Mouse (Mus musculus) megakaryocyte, embryonic 14.5 days (primary cell): ENCODE data around the gene Msantd2. TPM values are rescaled to one million over a fixed set of nuclear protein-coding genes. Genes with fewer than 3 reads are reported as not detected.

Experiments used
- H3K27me3 ChIP-seq: replicated peaks from 2 replicates; pipeline ENCODE3; 2012; ENCODE audit warnings: inconsistent platforms
- H3K36me3 ChIP-seq: replicated peaks from 2 replicates; pipeline ENCODE3; 2012; ENCODE audit warnings: low read length, inconsistent platforms, mixed read lengths
- H3K4me1 ChIP-seq: 2 replicates; pipeline ENCODE4 v1.6.1; 2012; ENCODE audit warnings: inconsistent platforms
- H3K4me3 ChIP-seq: replicated peaks from 2 replicates; pipeline ENCODE3; 2012; ENCODE audit warnings: moderate library complexity, mild to moderate bottlenecking, inconsistent platforms
- H3K9me3 ChIP-seq: 2 replicates; pipeline ENCODE4 v1.6.1; 2012; ENCODE audit warnings: inconsistent platforms
- FLI1 ChIP-seq: IDR thresholded peaks from 2 replicates; pipeline ENCODE4 v1.6.1; 2012; ENCODE audit warnings: low read length, inconsistent platforms, mixed read lengths
- GATA1 ChIP-seq: IDR thresholded peaks from 3 replicates; pipeline ENCODE4 v1.6.1; 2012; ENCODE audit warnings: mixed read lengths, low read length, inconsistent platforms, borderline replicate concordance
- polyA plus RNA-seq: library from polyadenylated mRNA; stranded (reverse); fragments of >175 nt; gene quantifications from 2 replicates; pipeline ENCODE4 v1.2.3, GENCODE M21; 2012; ENCODE audit warnings: low replicate concordance; ENCODE audit not compliant: insufficient read depth

Msantd2 gene
- polyA plus RNA-seq, result 1.5 and 3.5 TPM in 2 replicates

DNA sequence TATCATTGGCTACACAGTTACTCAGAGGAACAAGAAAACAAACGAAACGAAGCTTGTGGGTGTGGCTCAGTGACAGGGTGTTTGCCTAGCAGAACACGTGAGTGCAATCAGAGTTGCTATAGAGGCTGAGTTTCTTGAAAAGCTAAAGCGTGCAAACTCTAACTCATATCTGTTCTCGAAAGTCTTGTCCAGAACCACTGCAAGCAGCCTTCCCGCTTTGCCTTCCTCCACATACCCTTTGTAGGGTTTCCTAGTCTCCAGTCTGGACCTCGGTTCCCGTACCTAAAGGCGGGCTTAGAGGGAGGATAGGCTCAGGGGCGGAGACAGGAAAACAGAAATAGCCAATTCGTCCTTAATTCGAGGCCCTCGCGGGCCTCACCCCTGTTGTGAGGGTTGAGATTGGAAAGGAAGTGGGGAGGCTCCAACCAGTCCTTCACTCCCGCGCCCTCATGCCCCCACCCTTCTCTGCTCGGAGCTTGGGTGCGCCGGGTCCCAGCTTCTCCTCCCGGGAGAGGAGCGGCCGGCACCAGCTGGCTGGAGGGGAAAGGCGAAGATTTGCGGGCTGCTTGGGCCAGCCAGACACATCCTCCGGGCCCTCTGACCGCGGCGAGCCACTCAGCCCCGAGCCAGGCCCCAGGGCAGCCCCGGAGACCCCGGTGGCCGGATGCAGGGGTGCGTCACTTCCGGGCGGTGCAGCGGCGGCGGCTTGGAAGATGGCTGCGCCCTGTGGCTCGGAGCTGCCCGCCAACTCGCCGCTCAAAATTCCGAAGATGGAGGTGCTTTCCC lies at the start of gene Msantd2:
TSS of gene Msantd2 (plus strand) at position 709 of the 786 bp plus-strand sequence.
- no peaks in the 10 kb centered on the region for H3K27me3 ChIP-seq
- H3K36me3 ChIP-seq, result peaks cover 7% of the 10 kb centered on the region
- TF ChIP-seq FLI1, result peak; percentile 73; the same call in 1 of the 2 replicates
- TF ChIP-seq GATA1, result no peak
- H3K9me3 ChIP-seq, result 0 out of 2 replicates have a peak, but pooled peaks cover 1% of the 10 kb centered on the region
- peak within 1 kb of the TSS; percentile 96 for H3K4me3 ChIP-seq
- H3K4me1 ChIP-seq, result peaks cover 15% of the 10 kb centered on the region

DNA sequence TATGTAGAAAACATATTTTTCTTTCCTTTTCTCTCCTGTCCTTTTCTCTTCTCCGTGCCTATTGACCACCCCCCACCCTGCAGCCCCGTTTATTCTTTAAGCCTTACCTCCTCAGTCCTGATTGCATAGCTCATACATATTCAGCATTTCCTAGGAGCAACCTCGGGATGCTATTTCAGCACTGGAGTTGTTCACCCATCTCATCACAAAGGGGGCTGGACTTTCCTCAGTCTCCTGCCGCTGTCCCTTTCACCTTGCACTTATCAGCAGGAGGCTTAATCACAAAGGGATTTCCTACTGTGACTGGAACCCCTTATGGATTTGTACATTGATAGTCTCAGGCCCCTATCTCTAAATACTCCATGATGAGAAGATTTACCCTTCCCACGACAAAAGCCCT lies 36.7 kb upstream of the Msantd2 start:
- TF ChIP-seq GATA1, result no peak
- no peak for TF ChIP-seq FLI1
- peaks cover 45% of the 10 kb centered on the region for H3K27me3 ChIP-seq

DNA sequence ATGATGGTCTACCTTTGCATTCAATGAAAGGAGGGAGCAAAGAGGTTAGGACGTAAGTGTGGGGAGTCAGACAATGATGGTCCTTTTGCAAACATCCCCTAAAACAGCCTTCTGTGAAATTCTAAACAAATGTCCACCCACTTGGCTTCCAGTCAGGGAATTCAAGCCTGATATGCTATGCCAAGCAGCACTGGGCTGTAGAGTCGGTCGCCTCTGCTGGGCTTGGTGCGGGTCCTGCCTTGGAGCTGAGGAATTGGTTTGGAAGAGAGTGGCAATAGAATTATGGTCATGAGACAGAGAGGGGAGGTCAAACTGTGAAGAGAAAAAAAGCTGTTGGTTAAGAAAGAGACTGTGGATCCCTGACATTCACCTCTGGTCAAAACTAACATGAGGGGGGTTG lies 35.8 kb upstream of the Msantd2 start:
- Histone ChIP-seq H3K4me3 (no peak overlapping the region), H3K27me3 (peaks cover 50% of the 10 kb centered on the region), H3K4me1 (peaks cover 65% of the 10 kb centered on the region), H3K36me3 (peaks cover 26% of the 10 kb centered on the region), H3K9me3 (no peaks in the 10 kb centered on the region)
- no peak for TF ChIP-seq FLI1
- no peak for TF ChIP-seq GATA1

More for the DNA sequence above, 36.7 kb upstream of the Msantd2 start:
- H3K4me3 ChIP-seq, result no peak overlapping the region
- no peaks in the 10 kb centered on the region for H3K9me3 ChIP-seq
- H3K4me1 ChIP-seq, result peaks cover 60% of the 10 kb centered on the region
- peaks cover 28% of the 10 kb centered on the region for H3K36me3 ChIP-seq

DNA sequence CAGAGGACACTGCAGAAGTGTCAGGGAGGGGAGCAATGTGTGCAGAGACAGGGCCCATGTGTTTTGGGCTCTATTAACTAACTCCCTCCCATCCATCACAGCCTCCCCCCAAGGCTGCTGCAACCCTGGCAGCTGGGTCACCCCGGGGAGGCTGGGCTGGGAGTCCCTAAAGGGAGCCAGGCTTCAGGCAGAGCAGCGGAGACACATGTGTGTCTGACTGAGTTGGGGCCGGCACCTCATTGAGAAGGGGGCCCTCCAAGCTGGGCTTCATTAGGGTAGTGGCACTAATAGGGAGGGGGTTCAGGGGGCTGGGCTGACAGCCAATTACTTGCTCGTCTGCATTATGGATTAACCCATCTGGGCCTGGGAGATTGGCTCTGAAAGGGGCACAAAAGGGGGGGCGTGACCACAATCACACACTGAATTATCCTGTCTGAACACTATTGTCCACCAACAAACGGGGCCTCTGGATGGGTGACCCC lies 35.1 kb upstream of the Msantd2 start:
- H3K36me3 ChIP-seq, result peaks cover 23% of the 10 kb centered on the region
- no peak overlapping the region for H3K4me3 ChIP-seq
- no peaks in the 10 kb centered on the region for H3K9me3 ChIP-seq
- H3K4me1 ChIP-seq, result peaks cover 65% of the 10 kb centered on the region
- TF ChIP-seq FLI1 (no peak), GATA1 (no peak)
- peaks cover 56% of the 10 kb centered on the region for H3K27me3 ChIP-seq

DNA sequence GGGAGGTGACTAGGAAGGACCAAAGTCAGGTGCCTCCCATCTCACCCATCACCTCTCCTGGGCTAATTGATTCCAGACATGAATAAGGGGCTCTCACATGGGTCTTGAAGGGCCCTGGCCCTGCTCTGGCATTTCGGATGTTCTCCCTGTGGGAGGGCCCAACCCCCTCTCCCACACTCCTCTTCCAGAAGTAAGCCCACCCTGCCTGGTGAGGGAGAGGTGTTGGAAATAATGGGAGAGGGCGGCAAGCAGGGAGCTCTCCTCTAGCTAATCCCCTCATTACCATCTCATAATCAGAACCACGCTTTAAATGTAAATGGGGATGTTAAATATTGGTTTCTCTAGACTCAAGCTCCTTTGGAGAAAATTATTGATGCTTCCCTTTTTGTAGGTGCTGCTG lies 34.1 kb upstream of the Msantd2 start:
- H3K27me3 ChIP-seq, result peaks cover 64% of the 10 kb centered on the region
- no peak overlapping the region for H3K4me3 ChIP-seq
- H3K9me3 ChIP-seq, result no peaks in the 10 kb centered on the region
- peaks cover 23% of the 10 kb centered on the region for H3K36me3 ChIP-seq
- peaks cover 66% of the 10 kb centered on the region for H3K4me1 ChIP-seq
- TF ChIP-seq FLI1, result no peak
- no peak for TF ChIP-seq GATA1

DNA sequence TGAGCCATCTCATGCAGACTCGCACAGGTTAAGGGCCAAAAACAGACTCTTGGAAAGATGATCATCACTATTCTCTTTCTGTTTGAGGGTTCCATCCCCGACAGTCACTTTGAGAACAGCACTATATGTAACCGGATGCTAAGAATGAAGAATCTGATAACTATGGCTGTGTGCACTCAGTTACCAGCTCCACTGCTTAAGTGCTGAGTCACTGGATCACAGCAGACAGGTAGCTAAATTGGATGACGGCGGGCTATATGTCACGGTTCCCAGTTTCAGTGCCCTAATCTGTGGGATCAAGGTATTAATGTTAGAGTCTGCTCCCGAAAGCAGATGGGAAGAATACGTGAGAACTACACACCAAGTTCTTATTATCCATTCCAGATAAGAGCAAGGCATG lies 33.3 kb upstream of the Msantd2 start:
- peak overlapping the region; percentile 13 for H3K4me3 ChIP-seq
- H3K9me3 ChIP-seq, result no peaks in the 10 kb centered on the region
- H3K27me3 ChIP-seq, result peaks cover 72% of the 10 kb centered on the region
- H3K36me3 ChIP-seq, result peaks cover 21% of the 10 kb centered on the region
- peaks cover 69% of the 10 kb centered on the region for H3K4me1 ChIP-seq
- TF ChIP-seq FLI1, result no peak
- no peak for TF ChIP-seq GATA1

DNA sequence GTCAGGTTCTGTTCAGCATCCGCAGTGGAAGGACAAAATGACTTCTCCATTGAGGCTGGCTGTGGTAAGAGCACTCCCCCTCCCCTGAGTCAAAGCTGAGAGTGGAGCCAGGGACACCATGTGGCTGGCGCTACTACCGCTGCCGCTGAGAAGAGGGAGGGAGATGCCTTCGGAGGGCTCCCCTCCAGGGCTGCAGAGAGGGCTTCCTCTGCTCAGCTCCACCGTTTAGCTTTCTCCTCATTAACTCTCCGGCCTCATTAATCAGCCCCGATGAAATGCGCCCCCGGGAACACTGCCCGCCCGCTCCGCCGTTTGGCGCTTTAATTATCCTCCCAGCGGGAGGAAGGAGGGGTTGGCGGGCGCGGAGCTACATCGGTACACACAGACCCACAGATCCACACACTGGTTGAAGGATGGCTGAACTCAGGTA lies 32.6 kb upstream of the Msantd2 start:
- Histone ChIP-seq H3K36me3 (peaks cover 20% of the 10 kb centered on the region), H3K4me1 (peaks cover 71% of the 10 kb centered on the region), H3K27me3 (peaks cover 77% of the 10 kb centered on the region), H3K9me3 (no peaks in the 10 kb centered on the region), H3K4me3 (peak overlapping the region; percentile 85)
- TF ChIP-seq FLI1 (no peak), GATA1 (no peak)

DNA sequence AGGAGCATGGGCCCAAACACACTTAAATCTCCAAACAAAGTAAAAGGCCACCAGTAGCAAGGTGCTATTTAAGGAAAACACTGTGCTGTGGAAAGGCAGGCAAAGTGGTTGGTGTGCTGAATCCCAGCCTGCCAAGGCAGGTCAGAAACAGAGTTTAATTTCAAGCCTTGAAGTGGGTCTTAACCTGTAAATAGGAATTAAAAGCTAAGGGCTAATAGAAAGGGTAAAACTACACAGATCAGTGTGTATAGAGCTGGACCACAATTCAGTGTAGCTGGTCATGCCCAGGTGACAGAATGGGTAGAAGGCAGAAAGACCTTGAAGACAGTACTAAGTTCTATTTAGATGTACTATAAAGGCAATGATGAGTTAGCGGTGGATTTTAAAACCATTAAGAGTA lies 32.0 kb upstream of the Msantd2 start:
- TF ChIP-seq FLI1, result no peak
- no peak for TF ChIP-seq GATA1
- Histone ChIP-seq H3K27me3 (peaks cover 81% of the 10 kb centered on the region), H3K4me3 (no peak overlapping the region)

DNA sequence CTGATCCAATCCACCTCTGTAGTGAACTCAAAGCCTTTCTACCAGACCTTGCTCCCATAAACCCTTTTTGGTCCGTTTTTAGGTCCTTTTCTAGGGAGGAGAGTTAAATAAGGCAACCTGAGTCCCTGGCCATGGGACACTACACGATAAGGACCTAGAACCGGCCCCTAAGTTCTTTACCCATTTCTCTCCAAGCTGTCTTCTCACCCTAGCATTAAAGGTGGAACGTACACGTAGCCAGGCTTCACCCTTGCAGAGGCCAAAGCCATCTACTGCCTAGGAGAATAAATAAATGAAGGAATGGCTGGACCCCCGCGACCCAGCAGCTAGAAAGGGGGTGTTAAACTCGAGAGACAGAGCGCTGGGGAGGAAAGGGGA lies 29.5 kb upstream of the Msantd2 start:
- Histone ChIP-seq H3K27me3 (peaks cover 69% of the 10 kb centered on the region), H3K9me3 (no peaks in the 10 kb centered on the region), H3K4me3 (peak overlapping the region; percentile 93), H3K36me3 (peaks cover 14% of the 10 kb centered on the region), H3K4me1 (peaks cover 75% of the 10 kb centered on the region)
- TF ChIP-seq FLI1 (no peak), GATA1 (no peak)

More for the DNA sequence above, 32.0 kb upstream of the Msantd2 start:
- Histone ChIP-seq H3K4me1 (peaks cover 77% of the 10 kb centered on the region), H3K36me3 (peaks cover 20% of the 10 kb centered on the region), H3K9me3 (no peaks in the 10 kb centered on the region)

DNA sequence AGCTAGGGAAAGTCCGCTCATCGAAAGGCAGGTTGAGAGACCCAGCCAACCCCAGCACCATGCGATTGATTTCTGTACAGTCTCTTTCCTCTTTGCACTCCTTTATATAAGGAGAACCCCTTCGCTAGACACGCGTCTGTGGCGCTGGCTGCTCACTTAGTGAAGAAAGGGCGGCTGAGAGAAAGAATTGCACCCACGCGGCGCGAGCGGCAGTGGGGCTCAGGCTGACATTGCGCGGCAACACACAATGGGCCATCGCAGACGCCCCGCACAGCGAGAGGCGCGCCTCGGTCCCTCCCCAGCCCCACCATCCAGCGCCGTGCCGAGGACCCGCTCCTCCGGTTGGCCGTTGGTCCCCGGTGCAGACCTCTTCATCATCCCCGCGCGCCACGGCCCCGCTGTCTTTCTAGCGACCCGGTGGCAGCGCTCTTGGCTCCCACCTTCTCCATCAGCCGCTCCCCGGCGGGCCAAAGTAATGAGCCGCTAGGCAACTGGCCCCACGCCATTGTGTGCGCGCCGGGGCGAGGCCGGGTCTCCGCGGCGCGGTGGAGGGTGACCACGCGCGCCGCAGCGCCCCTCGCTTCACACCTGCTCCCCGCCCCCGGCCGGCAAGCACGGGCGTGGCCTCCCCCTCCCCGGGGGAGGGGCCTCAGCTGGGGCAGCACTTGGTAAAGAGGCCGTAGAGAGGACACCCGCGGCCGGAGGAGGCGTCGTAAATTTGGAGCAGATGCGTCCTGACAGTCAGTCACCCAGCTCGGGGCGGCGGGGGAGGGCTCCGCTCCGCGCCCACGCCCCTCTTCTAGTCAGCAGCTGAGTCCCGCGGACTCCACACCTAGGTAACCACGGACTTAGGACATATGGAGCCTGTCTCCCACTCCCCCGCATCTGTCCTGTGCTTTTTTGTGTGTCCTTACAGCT lies 28.8 kb upstream of the Msantd2 start:
- Histone ChIP-seq H3K4me3 (peak overlapping the region; percentile 93), H3K36me3 (peaks cover 13% of the 10 kb centered on the region), H3K4me1 (peaks cover 71% of the 10 kb centered on the region), H3K27me3 (peaks cover 65% of the 10 kb centered on the region), H3K9me3 (no peaks in the 10 kb centered on the region)
- TF ChIP-seq FLI1, result no peak
- no peak for TF ChIP-seq GATA1
